21 mouse cellular contexts compared by ENCODE assay signal in the genomic region with DNA sequence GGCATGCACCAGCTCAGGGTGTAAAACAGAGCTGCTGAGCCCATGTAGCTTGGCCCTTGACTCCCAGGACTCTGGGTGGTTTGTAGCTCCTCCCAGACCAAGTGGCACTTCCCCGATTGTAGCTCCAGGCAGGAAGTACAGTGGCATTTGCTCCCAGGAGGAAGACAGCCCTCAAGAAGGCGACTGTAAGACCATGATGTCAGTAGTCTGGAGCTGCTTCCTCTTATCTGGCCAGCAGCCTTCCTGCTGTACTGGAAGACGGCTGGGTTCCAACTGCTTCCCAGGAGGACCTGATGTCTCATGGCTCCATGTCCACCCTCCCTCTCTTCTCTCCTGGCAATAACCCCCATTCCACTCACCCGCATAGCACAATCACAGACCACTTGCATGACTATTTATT.
DNase-seq lines count a peak whose midpoint lies in the region; ATAC-seq lines count a peak whose summit lies in the region.
"Had no signal": no experiment of that assay in that cellular context is flagged by ENCODE, and none has a peak within 500 bp of the region (broad histone marks: within the 10 kb centered on the region; RNA-seq: fewer than 3 reads in every experiment).

No protein-coding gene starts in this region.

- H3K27me3 ChIP-seq in heart, embryonic 11.5 days (ENCODE audit: control insufficient read depth, insufficient read depth, low read length) = no peaks in the 10 kb centered on the region
- H3K27me3 ChIP-seq: embryonic facial prominence, embryonic 13.5 days; limb, embryonic 13.5 days; liver, embryonic 13.5 days; midbrain, embryonic 12.5 days; neural tube, embryonic 13.5 days had no signal

- no peak overlapping the region for H3K4me3 ChIP-seq in heart, embryonic 11.5 days (ENCODE audit: low read depth, low read length)
- H3K4me3 ChIP-seq: embryonic facial prominence, embryonic 13.5 days; heart, adult 2 months; limb, embryonic 13.5 days; liver, embryonic 13.5 days; midbrain, embryonic 12.5 days; neural tube, embryonic 13.5 days had no signal

- H3K4me2 ChIP-seq in heart, embryonic 11.5 days = no peak overlapping the region
- H3K4me2 ChIP-seq: embryonic facial prominence, embryonic 13.5 days; limb, embryonic 13.5 days; liver, embryonic 13.5 days; midbrain, embryonic 12.5 days; neural tube, embryonic 13.5 days had no signal

- peak; percentile 95 for DNase-seq in heart, adult 11 months
- DNase-seq in 416B (ENCODE audit: low read depth) = peak; percentile 7
- no peak for DNase-seq in thymus, postnatal 36 days
- no peak for DNase-seq in layer of hippocampus, adult 8-10 months (ENCODE audit: low spot score in 2 of 2)
- no peak for DNase-seq in adrenal gland, postnatal 36 days
- DNase-seq: B cell, adult 2 months; cerebellum, adult 9-10 months; kidney, adult 18-20 months; kidney, postnatal 10 days; liver, embryonic 13.5 days; right cerebral cortex, adult 18-20 months; thymus, postnatal 25 days had no signal

- H3K9ac ChIP-seq in heart, embryonic 11.5 days (ENCODE audit: low read depth, low read length) = no peak overlapping the region
- H3K9ac ChIP-seq: embryonic facial prominence, embryonic 13.5 days; limb, embryonic 13.5 days; liver, embryonic 13.5 days; midbrain, embryonic 12.5 days; neural tube, embryonic 13.5 days had no signal

- no peaks in the 10 kb centered on the region for H3K9me3 ChIP-seq in heart, embryonic 11.5 days (replicated peaks; ENCODE audit: control insufficient read depth, low read length)
- H3K9me3 ChIP-seq: embryonic facial prominence, embryonic 13.5 days; limb, embryonic 13.5 days; liver, embryonic 13.5 days; midbrain, embryonic 12.5 days; neural tube, embryonic 13.5 days had no signal

- H3K4me1 ChIP-seq in heart, embryonic 11.5 days (ENCODE audit: control insufficient read depth, insufficient read depth, low read length) = peaks cover 14% of the 10 kb centered on the region
- H3K4me1 ChIP-seq: liver, embryonic 13.5 days had no signal

- ATAC-seq in heart, embryonic 11.5 days (replicated peaks; ENCODE audit: insufficient number of reproducible peaks, low FRiP score, low TSS enrichment) = no peak
- ATAC-seq in granulocyte monocyte progenitor cell, adult 5-6 weeks (replicated peaks; ENCODE audit: poor library complexity, severe bottlenecking) = peak; percentile 80
- 0 out of 4 replicates have a peak, but pooled peaks have one; percentile 22 to 44 for ATAC-seq in hematopoietic stem cell, adult 5-6 weeks (replicated peaks in 1 of 2; ENCODE audit: insufficient read depth in 1 of 2, low FRiP score in 2 of 2, low TSS enrichment in 1 of 2, low read depth in 1 of 2, poor library complexity in 2 of 2, severe bottlenecking in 2 of 2)
- ATAC-seq: forebrain, embryonic 16.5 days had no signal

- no peak overlapping the region for H3K27ac ChIP-seq in heart, embryonic 11.5 days (ENCODE audit: low read depth, low read length)
- H3K27ac ChIP-seq: embryonic facial prominence, embryonic 13.5 days; heart, adult 2 months; limb, embryonic 13.5 days; liver, embryonic 13.5 days; midbrain, embryonic 12.5 days; neural tube, embryonic 13.5 days had no signal

- no peaks in the 10 kb centered on the region for H3K36me3 ChIP-seq in heart, embryonic 11.5 days (ENCODE audit: control insufficient read depth, insufficient read depth, low read length)
- H3K36me3 ChIP-seq: embryonic facial prominence, embryonic 13.5 days; limb, embryonic 13.5 days; liver, embryonic 13.5 days; midbrain, embryonic 12.5 days; neural tube, embryonic 13.5 days had no signal

- WGBS in heart, embryonic 11.5 days (ENCODE audit: insufficient replicate concordance) = 33% methylated on average over 4 of the region's 4 CpGs

Comparison
In these comparisons a context has a peak if more than half of its experiments do, and no peak if none do; other contexts are left out.
1. DNase-seq: peak in heart, adult 11 months (single experiment) and 416B (single experiment); none in thymus, postnatal 36 days (0 of 2), layer of hippocampus, adult 8-10 months (0 of 2) and adrenal gland, postnatal 36 days (0 of 2).